Mouse (Mus musculus) liver, postnatal 0 days (tissue): Measurements from ENCODE around the gene Stx8.

Experiments used
- CTCF ChIP-seq: sonication (generic); IDR thresholded peaks from 2 replicates; pipeline ENCODE4 v1.5.1; 2016; ENCODE audit warnings: antibody characterized with exemption, low read depth
- EP300 ChIP-seq: IDR thresholded peaks from 2 replicates; pipeline ENCODE4 v1.6.1; 2016; ENCODE audit warnings: antibody characterized with exemption, low read depth, mild to moderate bottlenecking

GRCm38 (mm10) chr11:67949475-67949874 lies 16.5 kb upstream of the Stx8 start:
- TF ChIP-seq CTCF (no peak), EP300 (no peak)
